Comparison of ENCODE assay signal across 12 mouse cellular contexts in the genomic region with DNA sequence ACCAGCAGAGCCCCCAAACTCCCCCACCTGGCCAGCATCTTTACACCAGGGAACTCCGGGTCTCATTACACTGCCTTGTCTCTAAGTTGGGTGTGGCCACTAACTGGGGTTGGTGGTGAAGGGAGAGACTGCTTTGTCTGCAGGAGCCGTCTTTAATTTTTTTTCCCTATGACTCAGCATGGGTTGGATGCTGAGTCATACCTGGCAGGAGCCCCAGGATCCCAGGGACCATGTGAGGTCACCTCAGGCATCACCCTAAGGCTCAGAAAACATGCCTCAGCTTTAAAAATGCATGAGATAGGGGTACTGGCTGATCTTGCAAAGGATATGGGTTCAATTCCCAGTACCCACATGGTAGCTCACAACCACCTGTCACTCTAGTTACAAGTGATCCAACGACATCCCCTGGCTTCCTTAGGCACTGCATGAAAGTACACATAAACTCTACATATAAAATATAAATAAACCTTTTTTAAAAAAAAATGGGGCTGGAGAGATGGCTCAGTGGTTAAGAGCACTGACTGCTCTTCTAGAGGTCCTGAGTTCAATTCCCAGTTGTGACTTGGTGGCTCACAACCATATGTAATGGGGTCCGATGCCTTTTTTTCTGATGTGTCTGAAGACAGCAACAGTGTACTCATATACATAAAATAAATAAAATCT. TPM values are rescaled to one million over a fixed set of nuclear protein-coding genes. Genes with fewer than 3 reads are reported as not detected.
DNase-seq lines count a peak whose midpoint lies in the region; ATAC-seq and TF ChIP-seq lines count a peak whose summit lies in the region.
"Had no signal": no experiment of that assay in that cellular context is flagged by ENCODE, and none has a peak within 500 bp of the region (broad histone marks: within the 10 kb centered on the region; RNA-seq: fewer than 3 reads in every experiment).

No protein-coding gene starts in this region.

- intact Hi-C loops in gastrocnemius, adult 2 months (cut with DNase I) = loop anchor here (2.0 to 5.0 kb wide), 2 partner anchors 34 to 51 kb away; partner anchors contain the start of gene Plxdc1

- H3K4me3 ChIP-seq in gastrocnemius, adult 2 months = no peak overlapping the region
- no peak overlapping the region for H3K4me3 ChIP-seq in C2C12 (ENCODE audit: insufficient read depth, poor library complexity, severe bottlenecking)
- no peak overlapping the region for H3K4me3 ChIP-seq in forebrain, embryonic 10.5 days
- no peak overlapping the region for H3K4me3 ChIP-seq in intestine, postnatal 0 days (ENCODE audit: low read depth, low read length)
- H3K4me3 ChIP-seq: embryonic facial prominence, embryonic 15.5 days; hindbrain, embryonic 10.5 days; kidney, embryonic 15.5 days had no signal

- WGBS in forebrain, embryonic 10.5 days = 67% methylated on average over 4 of the region's 4 CpGs
- 49% methylated on average over 4 of the region's 4 CpGs for WGBS in intestine, postnatal 0 days

- H3K36me3 ChIP-seq in C2C12 (ENCODE audit: control insufficient read depth, insufficient read depth) = no peaks in the 10 kb centered on the region
- no peaks in the 10 kb centered on the region for H3K36me3 ChIP-seq in forebrain, embryonic 10.5 days (replicated peaks)
- no peaks in the 10 kb centered on the region for H3K36me3 ChIP-seq in intestine, postnatal 0 days (ENCODE audit: control insufficient read depth, insufficient read depth)
- H3K36me3 ChIP-seq: embryonic facial prominence, embryonic 15.5 days; hindbrain, embryonic 10.5 days; kidney, embryonic 15.5 days had no signal

- H3K79me2 ChIP-seq in C2C12 (ENCODE audit: control insufficient read depth, insufficient read depth) = no peaks in the 10 kb centered on the region

- no peaks in the 10 kb centered on the region for H3K4me1 ChIP-seq in forebrain, embryonic 10.5 days
- H3K4me1 ChIP-seq in intestine, postnatal 0 days (replicated peaks; ENCODE audit: control insufficient read depth, insufficient read depth, low read length) = no peaks in the 10 kb centered on the region
- H3K4me1 ChIP-seq: embryonic facial prominence, embryonic 15.5 days; hindbrain, embryonic 10.5 days; kidney, embryonic 15.5 days had no signal

- no peak overlapping the region for H3ac ChIP-seq in C2C12 (ENCODE audit: control insufficient read depth, insufficient read length, low read depth)

- no peak overlapping the region for H3K9ac ChIP-seq in intestine, postnatal 0 days (ENCODE audit: low read depth, low read length)
- H3K9ac ChIP-seq: embryonic facial prominence, embryonic 15.5 days; kidney, embryonic 15.5 days had no signal

- no peak for ATAC-seq in intestine, postnatal 0 days

- DNase-seq in gastrocnemius, adult 2 months = peak; percentile 49
- DNase-seq in gastrocnemius, postnatal 25 days = no peak
- peak; percentile 58 for DNase-seq in adipocyte (ENCODE audit: low spot score)
- peak; percentile 87 for DNase-seq in fibroblast of lung, adult 2 months (ENCODE audit: low read depth)
- DNase-seq in forebrain, embryonic 10.5 days (ENCODE audit: extremely low spot score, low spot score) = no peak
- DNase-seq in right cerebral cortex, postnatal 14 days = no peak
- DNase-seq: right cerebral cortex, adult 18-20 months had no signal

- H3K9me3 ChIP-seq in forebrain, embryonic 10.5 days = no peaks in the 10 kb centered on the region
- H3K9me3 ChIP-seq in intestine, postnatal 0 days (ENCODE audit: control insufficient read depth) = no peaks in the 10 kb centered on the region
- H3K9me3 ChIP-seq: embryonic facial prominence, embryonic 15.5 days; hindbrain, embryonic 10.5 days; kidney, embryonic 15.5 days had no signal

- no peak overlapping the region for H3K4me2 ChIP-seq in intestine, postnatal 0 days (replicated peaks; ENCODE audit: low read depth)
- H3K4me2 ChIP-seq: embryonic facial prominence, embryonic 15.5 days; kidney, embryonic 15.5 days had no signal

- H3K79me3 ChIP-seq in C2C12 (ENCODE audit: low read depth) = no peaks in the 10 kb centered on the region

- no peak for TF ChIP-seq CTCF in gastrocnemius, adult 2 months (IDR thresholded peaks at IDR 0.05)
- TF ChIP-seq CTCF in C2C12 (IDR thresholded peaks at IDR 0.05; ENCODE audit: control insufficient read depth, insufficient read depth, insufficient read length) = no peak
- no peak for TF ChIP-seq CTCF in intestine, postnatal 0 days (IDR thresholded peaks at IDR 0.05; ENCODE audit: low read depth)

- H3K27me3 ChIP-seq in C2C12 (ENCODE audit: control insufficient read depth, insufficient read depth, insufficient read length) = no peaks in the 10 kb centered on the region
- H3K27me3 ChIP-seq in forebrain, embryonic 10.5 days (ENCODE audit: poor library complexity, severe bottlenecking) = no peaks in the 10 kb centered on the region
- H3K27me3 ChIP-seq in intestine, postnatal 0 days (replicated peaks; ENCODE audit: control insufficient read depth, insufficient read depth, low read length) = no peaks in the 10 kb centered on the region
- H3K27me3 ChIP-seq: embryonic facial prominence, embryonic 15.5 days; kidney, embryonic 15.5 days had no signal

- H3K27ac ChIP-seq in gastrocnemius, adult 2 months = peak overlapping the region; percentile 20; the same call in 1 of the 2 replicates
- no peak overlapping the region for H3K27ac ChIP-seq in forebrain, embryonic 10.5 days
- no peak overlapping the region for H3K27ac ChIP-seq in intestine, postnatal 0 days (ENCODE audit: low read depth, low read length)
- H3K27ac ChIP-seq: embryonic facial prominence, embryonic 15.5 days; hindbrain, embryonic 10.5 days; kidney, embryonic 15.5 days had no signal

TF ChIP-seq in C2C12, 6 proteins besides CTCF, POLR2A, EP300 and RAD21:
- TF ChIP-seq FOSL1 (IDR thresholded peaks at IDR 0.05; ENCODE audit: insufficient read depth, low read length, poor library complexity, severe bottlenecking) (peak; percentile 99), MYOD1 (IDR thresholded peaks at IDR 0.05; ENCODE audit: control insufficient read depth, insufficient read length, low read depth) (peak; percentile 39), MAX (IDR thresholded peaks at IDR 0.05) (peak; percentile 93), USF1 (IDR thresholded peaks at IDR 0.05; ENCODE audit: low read depth) (peak; percentile 25), CEBPB (IDR thresholded peaks at IDR 0.05; ENCODE audit: low read depth) (no peak), MYOG (IDR thresholded peaks at IDR 0.05; ENCODE audit: control insufficient read depth, extremely low read depth, insufficient read length) (no peak)

RNA-seq across cellular contexts. Expression of gene Plxdc1, which starts 50.2 kb away (rescaled TPM):
- total RNA-seq in gastrocnemius, adult 2 months (2021) = 1 to 10 TPM; 3.0 to 3.1 TPM
- total RNA-seq in gastrocnemius, postnatal 25 days (2021) = 1 to 10 TPM; 3.1 TPM
- polyA plus RNA-seq in C2C12 (2012; fragmentation: generic; extraction: Trizol) = 0.25 TPM
- polyA plus RNA-seq in forebrain, embryonic 10.5 days (2016; fragmentation: Nextera tagmentation; extraction: Ambion mirVana) = 0.11 and 0.16 TPM in 2 replicates
- 0.30 and 0.31 TPM in 2 replicates for polyA plus RNA-seq in intestine, postnatal 0 days (2015; fragmentation: Nextera tagmentation; extraction: Ambion mirVana)

RNA-seq across cellular contexts. Expression of gene Fbxo47, which starts 52.1 kb away (rescaled TPM):
- total RNA-seq in gastrocnemius, adult 2 months (2021) = under 1 TPM; 0.14 to 0.20 TPM
- total RNA-seq in gastrocnemius, postnatal 25 days (2021) = under 1 TPM; 0.11 to 0.15 TPM
- polyA plus RNA-seq in C2C12 (2012; fragmentation: generic; extraction: Trizol) = 0.11 TPM
- polyA plus RNA-seq in forebrain, embryonic 10.5 days (2016; fragmentation: Nextera tagmentation; extraction: Ambion mirVana) = 0.64 and 0.91 TPM in 2 replicates
- 0.64 and 0.83 TPM in 2 replicates for polyA plus RNA-seq in intestine, postnatal 0 days (2015; fragmentation: Nextera tagmentation; extraction: Ambion mirVana)

RNA-seq across cellular contexts. Expression of gene Arl5c, which starts 59.9 kb away (rescaled TPM):
- total RNA-seq in gastrocnemius, adult 2 months (2021) = under 1 TPM; 0.31 to 0.47 TPM
- total RNA-seq in gastrocnemius, postnatal 25 days (2021) = under 1 TPM in 1 of 2 experiments, not detected in 1; 0.27 TPM
- 0.54 TPM for polyA plus RNA-seq in C2C12 (2012; fragmentation: generic; extraction: Trizol)
- 15.2 and 17.6 TPM in 2 replicates for polyA plus RNA-seq in forebrain, embryonic 10.5 days (2016; fragmentation: Nextera tagmentation; extraction: Ambion mirVana)
- 4.2 and 4.4 TPM in 2 replicates for polyA plus RNA-seq in intestine, postnatal 0 days (2015; fragmentation: Nextera tagmentation; extraction: Ambion mirVana)

Comparison
In these comparisons a context has a peak if more than half of its experiments do, and no peak if none do; other contexts are left out.
1. DNase-seq: peak in gastrocnemius, adult 2 months (single experiment), adipocyte (single experiment) and fibroblast of lung, adult 2 months (single experiment); none in gastrocnemius, postnatal 25 days (single experiment), forebrain, embryonic 10.5 days (single experiment) and right cerebral cortex, postnatal 14 days (single experiment).